Mouse (Mus musculus): Measurements from ENCODE around the gene Mfsd4b2. TPM values are rescaled to one million over a fixed set of nuclear protein-coding genes. Genes with fewer than 3 reads are reported as not detected.

The Mfsd4b2 gene
- total RNA-seq, 2 experiments from 2014 or later, result 0.19 to 0.20 TPM

GRCm38 (mm10) chr10:39898874-39899371 lies 27.8 kb downstream of the Mfsd4b2 start, which contains the start of gene Mfsd4b4:
TSS of gene Mfsd4b4 (minus strand) at chr10:39899238.
- DNase-seq (ENCODE audit: extremely low spot score in 1 of 2, low spot score in 2 of 2), result peak; percentile 78 to 90
- intact Hi-C loops (cut with DNase I), result no loop called here

- intact Hi-C loops (cut with DNase I), result no loop called here
- DNase-seq (ENCODE audit: extremely low spot score in 1 of 2, low spot score in 2 of 2), result no peak
Observed at GRCm38 (mm10) chr10:39896503-39896902, 30.2 kb downstream of the Mfsd4b2 start.

- intact Hi-C loops (cut with DNase I), result no loop called here
- no peak for DNase-seq (ENCODE audit: extremely low spot score in 1 of 2, low spot score in 2 of 2)
Observed at GRCm38 (mm10) chr10:39893702-39894697, 32.7 kb downstream of the Mfsd4b2 start.

- DNase-seq (ENCODE audit: extremely low spot score in 1 of 2, low spot score in 2 of 2), result no peak
- intact Hi-C loops (cut with DNase I), result no loop called here
Observed at GRCm38 (mm10) chr10:39888621-39889020, 38.1 kb downstream of the Mfsd4b2 start.

Other genes starting within 250 kb of the Mfsd4b2 start
- 10 to 100 TPM; 70.6 to 71.0 TPM for gene Rev3l, start 194.8 kb downstream of the Mfsd4b2 start, total RNA-seq (2021)
- 1 to 10 TPM; 7.6 to 8.7 TPM for gene Mfsd4b4, start 27.7 kb downstream of the Mfsd4b2 start, total RNA-seq (2021)
- under 1 TPM in 1 of 2 experiments, not detected in 1; 0.30 TPM for gene Mfsd4b3, start 33.2 kb upstream of the Mfsd4b2 start, total RNA-seq (2021)
- gene Mfsd4b5, start 59.7 kb upstream of the Mfsd4b2 start, total RNA-seq (2021), result under 1 TPM; 0.17 to 0.53 TPM
- under 1 TPM in 1 of 2 experiments, not detected in 1; 0.28 TPM for gene Mfsd4b1, start 98.3 kb upstream of the Mfsd4b2 start, total RNA-seq (2021)
- gene Slc16a10, start 215.3 kb upstream of the Mfsd4b2 start, total RNA-seq (2021), result 1 to 10 TPM; 2.7 to 2.8 TPM

All from left cerebral cortex, postnatal 10 days (tissue).